Mouse (Mus musculus) left cerebral cortex, postnatal 10 days (tissue): ENCODE data around the gene Skida1. TPM values are rescaled to one million over a fixed set of nuclear protein-coding genes. Genes with fewer than 3 reads are reported as not detected.

Experiments used
- microRNA-seq: library from miRNA; unstranded; fragments of <30 nt; microRNA quantifications from one replicate; pipeline ENCODE4 v1.2.0, GENCODE M21; 2022
- total RNA-seq, 2 experiments: library from RNA; stranded (reverse); gene quantifications; 2 replicates each; pipeline ENCODE4 v1.2.3; 2021

Skida1 gene
- total RNA-seq, 2 experiments from 2014 or later, result 6.7 to 8.2 TPM

Small RNAs within 50 kb of the gene (microRNA-seq; reads per million reads assigned to microRNA genes)
- gene Mir7655, result 3.2 reads per million, percentile 4 among the genes with 10 or more reads in this experiment

Other genes with a start within 250 kb of the Skida1 start
- gene H2al2a, start 52.1 kb downstream of the Skida1 start, total RNA-seq, result not detected
- gene A930004D18Rik, start 11.3 kb downstream of the Skida1 start, total RNA-seq, result 1 to 10 TPM; 2.5 to 2.7 TPM
- 10 to 100 TPM; 40.2 to 41.9 TPM for gene Mllt10, start 6.2 kb upstream of the Skida1 start, total RNA-seq